Mouse (Mus musculus): ENCODE results near the gene Gpbp1.

Gene Gpbp1

DNA sequence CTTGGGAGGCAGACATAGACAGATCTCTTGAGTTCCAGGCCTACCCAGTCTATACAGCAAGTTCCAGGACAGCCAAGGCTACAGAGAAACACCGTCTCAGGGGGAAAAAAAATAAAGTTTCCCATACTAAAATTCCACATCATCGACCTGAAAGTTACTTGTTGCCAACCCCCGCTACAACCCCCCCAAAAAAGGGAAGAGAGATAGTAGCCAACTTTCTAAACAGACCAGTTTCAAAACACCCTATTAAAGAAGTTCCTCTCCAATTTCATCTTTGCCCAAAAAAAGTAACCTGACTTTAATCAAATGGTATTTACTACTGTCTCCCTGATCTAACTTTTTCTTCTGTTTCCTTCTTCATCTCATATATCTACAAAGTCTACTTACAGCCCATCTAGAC is 22.6 kb downstream of the Gpbp1 start:
- no peak for DNase-seq (ENCODE audit: low read depth)

DNA sequence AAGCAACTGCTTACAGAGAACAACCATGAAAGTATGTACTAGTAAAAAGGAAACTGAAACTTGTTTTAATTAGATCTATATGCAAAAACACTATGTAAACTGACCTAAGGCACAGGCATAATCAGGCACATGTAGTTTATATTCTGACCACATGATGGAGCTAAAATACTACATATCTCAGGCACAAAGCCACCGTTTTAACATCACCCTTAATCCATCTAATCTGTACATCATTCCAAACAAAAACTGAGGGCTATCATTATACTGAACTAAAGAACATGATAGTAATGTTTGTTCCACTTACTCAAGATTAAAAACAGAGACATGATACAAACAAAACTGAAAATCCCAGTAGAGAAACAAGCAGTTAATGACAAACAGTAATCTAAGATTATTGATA is 28.5 kb downstream of the Gpbp1 start:
- DNase-seq (ENCODE audit: low read depth), result peak; percentile 34

DNA sequence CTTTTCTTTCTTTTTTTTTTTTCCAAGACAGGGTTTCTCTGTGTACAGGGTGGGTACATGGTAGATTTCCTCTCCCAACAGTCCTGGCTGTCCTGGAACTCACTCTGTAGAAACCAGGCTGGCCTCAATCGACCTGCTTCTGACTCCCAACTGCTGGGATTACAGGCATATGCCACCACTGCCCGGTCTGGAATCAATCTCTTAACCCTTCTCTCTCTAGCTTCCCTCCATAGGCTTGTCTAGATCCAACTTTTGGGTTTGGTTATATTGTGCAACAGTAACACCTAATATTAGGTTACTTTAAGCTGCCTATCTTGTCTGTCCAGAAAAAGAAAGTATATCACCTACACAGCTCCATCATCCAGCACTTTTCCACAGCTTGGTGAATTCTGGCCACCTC is 33.1 kb downstream of the Gpbp1 start:
- DNase-seq (ENCODE audit: low read depth), result no peak

DNA sequence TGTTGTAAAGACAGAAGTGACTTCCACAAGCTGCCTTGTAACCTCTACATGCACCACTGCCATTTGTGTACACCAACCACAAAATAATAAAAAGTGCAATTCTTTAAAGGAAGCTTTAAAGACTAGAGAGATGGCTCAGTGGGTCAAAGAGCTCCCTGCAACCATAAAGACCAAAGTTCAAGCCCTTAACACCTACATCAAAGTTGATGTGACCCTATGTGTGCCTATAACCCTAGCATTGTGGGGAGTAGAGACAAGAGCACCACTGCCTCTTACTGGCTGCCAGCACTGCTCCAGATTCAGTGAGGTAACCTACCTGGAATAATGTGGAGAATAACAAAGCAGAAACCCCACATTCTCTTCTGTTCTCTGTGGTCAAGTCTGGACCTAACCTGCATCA is 45.6 kb downstream of the Gpbp1 start:
- DNase-seq (ENCODE audit: low read depth), result no peak

DNA sequence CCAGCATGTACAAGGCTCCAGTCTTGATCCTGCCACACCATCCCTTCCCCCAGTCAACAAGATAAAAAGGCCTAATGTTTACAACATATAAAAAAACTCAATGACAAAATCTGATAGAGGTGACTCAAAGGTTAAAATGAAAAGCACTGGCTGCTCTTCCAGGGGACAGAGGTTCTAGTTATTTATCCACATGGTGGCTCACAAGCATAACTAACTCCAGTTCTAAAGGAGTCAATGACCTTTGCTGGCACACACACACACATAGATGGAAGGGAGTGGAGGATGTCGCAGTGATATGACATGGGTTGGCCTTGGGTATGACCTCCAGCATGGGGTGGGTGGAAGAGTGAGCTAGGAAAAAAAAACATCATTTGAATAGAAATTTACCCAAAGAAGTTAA is 58.7 kb downstream of the Gpbp1 start:
- DNase-seq (ENCODE audit: low read depth), result no peak

- DNase-seq (ENCODE audit: low read depth), result no peak
Measured at GRCm38 (mm10) chr13:111421330-111421729, 68.6 kb downstream of the Gpbp1 start.

DNA sequence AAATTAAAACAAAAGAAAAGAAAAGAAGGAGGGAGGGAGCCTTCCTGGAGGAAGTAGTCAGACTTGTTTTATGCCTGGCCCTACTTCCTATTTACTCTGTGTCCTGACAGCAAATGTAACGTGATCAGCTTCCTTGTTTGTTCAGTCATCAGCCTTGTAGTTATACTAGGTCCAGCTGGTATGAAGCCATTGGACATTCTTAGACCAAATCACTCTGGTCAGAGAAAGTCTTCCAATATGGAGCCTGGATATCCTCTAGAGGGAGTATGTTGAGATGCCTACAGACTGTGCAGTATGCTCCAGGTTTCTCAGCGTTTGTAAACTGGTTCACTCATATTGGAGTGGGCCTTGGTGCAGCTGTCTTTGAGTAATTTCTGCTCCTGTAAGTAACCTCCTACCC is 71.8 kb downstream of the Gpbp1 start:
- DNase-seq (ENCODE audit: low read depth), result no peak

DNA sequence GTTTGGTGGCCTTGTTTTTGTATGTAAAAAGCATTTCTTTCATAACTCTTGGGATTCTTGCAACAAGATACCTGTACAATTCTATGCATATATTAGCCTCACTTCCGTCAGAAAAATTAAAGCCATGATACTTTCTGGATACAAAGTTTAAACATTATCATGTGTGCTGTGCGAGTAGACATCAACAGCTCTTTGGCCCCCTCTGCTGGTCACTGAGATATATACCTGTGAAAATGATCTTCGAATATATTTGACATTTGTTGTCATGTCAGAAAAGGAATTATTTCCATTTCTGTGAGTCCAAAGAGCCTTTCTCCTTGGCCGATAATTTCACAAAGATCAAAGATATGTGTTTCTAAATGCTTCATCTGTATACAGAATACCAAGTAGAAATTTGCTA is 76.8 kb downstream of the Gpbp1 start:
- DNase-seq (ENCODE audit: low read depth), result peak; percentile 57

DNA sequence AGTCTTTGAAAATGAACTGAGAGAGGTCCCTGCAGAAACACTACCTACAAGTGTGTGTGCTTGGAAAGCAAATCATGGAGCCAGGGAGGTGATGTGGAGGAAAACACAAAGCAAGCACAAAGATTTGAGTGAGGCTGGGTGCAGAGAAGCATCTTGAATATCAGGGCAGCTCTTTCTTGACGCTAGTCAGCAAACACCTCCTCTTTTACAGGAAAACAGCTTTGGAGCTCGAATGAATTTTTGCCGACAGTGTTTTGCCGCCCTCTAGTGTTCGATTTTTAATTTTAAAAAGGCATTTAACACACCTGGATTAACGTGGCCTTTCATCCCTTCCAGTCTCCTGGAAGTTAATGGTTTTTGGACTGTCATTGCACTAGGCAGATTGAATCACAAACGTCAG is 79.1 kb downstream of the Gpbp1 start:
- peak; percentile 43 for DNase-seq (ENCODE audit: low read depth)

DNA sequence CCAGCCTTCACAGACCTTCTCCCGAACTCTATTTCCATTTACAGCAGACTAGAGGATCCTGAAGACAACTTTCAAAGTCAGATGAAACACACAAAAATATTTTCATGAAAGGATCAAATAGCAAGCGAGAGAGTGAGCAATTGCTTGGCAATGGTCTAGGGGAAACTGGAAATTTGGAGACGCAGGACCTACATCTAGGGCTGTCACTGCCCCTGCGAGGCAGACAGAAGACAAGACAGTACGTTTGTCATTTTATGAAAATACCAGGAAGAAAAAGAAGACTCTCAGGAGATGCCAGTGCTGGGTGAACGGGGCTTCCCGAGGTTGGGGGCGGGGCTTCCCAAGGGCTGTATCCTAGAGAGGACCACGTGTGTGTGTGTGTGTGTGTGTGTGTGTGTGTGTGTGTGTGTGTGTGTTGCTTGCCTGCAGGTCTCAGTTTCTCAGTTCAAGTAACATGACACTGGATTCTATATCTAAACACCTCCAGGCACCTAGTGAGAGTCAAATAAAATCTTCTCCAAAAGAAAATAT is 83.0 kb downstream of the Gpbp1 start:
- DNase-seq (ENCODE audit: low read depth), result no peak

DNA sequence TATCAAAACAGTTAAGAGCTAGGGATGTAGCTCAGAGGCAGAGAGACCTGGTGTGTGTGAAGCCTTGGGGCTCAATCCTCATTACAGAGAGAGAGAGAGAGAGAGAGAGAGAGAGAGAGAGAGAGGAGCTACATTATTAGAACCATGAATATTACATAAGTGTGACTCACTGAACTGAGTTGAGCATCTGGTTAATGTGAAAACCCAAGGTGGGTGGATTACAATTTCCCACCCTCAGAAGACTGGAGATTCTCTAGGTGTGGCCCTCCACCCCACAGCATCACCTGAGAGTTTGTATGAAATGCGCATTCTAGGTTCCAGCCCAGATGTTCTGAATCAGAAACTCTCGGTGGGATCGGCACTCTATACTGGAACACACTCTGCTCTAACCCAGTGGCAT is 84.0 kb downstream of the Gpbp1 start:
- DNase-seq (ENCODE audit: low read depth), result no peak

GRCm38 (mm10) chr13:111397600-111398151 is 92.2 kb downstream of the Gpbp1 start:
- DNase-seq (ENCODE audit: low read depth), result no peak

DNA sequence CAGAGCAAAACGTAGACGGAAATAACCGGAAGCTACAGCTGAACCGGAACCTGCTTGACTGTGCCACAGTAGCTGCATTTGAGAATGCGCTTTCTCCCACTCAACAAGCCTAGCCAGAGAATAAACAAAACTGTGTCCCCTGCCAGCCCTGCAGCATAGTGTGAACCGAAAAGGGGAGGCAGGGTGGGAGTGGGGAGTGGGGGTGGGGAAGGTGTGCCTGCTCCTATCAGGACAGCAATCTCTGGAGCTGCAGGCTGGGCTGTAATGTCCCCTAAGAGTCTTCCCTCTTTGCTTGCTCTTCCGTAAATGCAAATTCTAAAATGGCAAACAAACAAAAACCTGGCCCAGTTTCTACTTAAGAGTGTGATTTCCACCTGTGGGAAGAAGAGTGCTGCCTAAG is 92.8 kb downstream of the Gpbp1 start:
- no peak for DNase-seq (ENCODE audit: low read depth)

- no peak for DNase-seq (ENCODE audit: low read depth)
Measured at GRCm38 (mm10) chr13:111395528-111395927, 94.4 kb downstream of the Gpbp1 start.

- DNase-seq (ENCODE audit: low read depth), result no peak
Measured at GRCm38 (mm10) chr13:111394904-111395303, 95.0 kb downstream of the Gpbp1 start.

DNA sequence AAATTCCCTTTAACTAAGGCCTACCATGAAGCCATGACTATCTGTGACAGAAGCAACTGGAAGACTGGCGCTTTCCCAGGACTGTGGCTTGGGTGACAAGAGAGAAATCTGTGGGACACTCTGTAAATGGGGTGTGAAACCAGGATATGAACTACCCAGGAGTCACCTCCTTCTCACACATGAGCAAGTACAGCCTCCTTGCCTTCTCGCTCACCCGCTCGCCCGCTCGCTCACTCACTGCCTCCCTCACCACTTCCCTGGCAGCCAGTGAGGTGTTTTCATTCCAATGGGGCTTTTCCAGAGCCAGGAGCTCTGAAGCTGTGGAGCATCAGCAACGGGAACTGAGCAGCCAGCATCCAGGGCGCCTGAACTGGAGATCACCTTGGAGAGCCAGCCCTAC is 95.6 kb downstream of the Gpbp1 start:
- no peak for DNase-seq (ENCODE audit: low read depth)

DNA sequence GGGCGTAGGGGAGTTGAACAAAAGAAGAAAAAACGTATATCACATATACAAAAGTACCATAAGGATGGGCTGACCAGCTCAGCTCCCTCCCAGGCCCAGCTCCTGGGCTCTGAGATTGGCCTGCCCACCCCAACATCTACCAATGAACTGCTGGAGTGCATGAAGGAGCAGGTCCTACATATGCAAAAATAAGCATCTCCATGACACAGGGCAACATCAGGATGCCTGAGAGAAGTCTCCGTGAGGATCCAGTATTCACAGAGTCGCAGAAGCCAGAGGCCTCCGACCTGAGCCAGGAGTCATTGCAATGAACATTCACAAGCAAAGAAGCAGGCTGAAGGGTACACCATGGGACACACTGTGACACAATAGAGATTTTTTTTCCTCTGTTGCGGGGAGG is 96.5 kb downstream of the Gpbp1 start:
- DNase-seq (ENCODE audit: low read depth), result no peak

- no peak for DNase-seq (ENCODE audit: low read depth)
Measured at GRCm38 (mm10) chr13:111391426-111391825, 98.5 kb downstream of the Gpbp1 start.

DNA sequence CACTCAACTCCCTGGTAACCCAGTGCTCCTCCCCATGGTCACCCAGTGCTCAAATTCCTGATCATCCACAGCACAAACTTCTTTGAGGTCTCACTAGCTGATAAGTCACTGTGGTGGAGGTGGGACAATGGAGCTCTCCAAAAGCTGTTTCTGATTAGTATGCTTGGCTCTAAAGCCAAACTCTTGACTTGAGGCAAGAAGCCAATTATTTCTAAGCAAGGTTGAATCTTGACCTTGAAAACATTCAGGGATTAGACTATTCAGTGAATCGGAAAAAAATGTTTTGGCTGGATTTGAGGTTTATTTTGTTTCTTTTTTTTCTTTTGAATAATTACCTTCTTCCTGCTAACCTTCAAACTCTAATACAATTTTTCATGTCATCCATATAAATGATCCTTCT is 98.9 kb downstream of the Gpbp1 start:
- no peak for DNase-seq (ENCODE audit: low read depth)

- no peak for DNase-seq (ENCODE audit: low read depth)
Measured at GRCm38 (mm10) chr13:111384011-111384985, 105.6 kb downstream of the Gpbp1 start.
